Mouse (Mus musculus) thymus, postnatal 4 days (tissue): Measurements from ENCODE around the gene Capn15.

ENCODE experiments used
- DNase-seq: peaks from one replicate; pipeline ENCODE4 v3.0.0; 2021

The Capn15 gene

GRCm38 (mm10) chr17:25918037-25918750 lies 67.4 kb downstream of the Capn15 start:
- DNase-seq: no peak

DNA sequence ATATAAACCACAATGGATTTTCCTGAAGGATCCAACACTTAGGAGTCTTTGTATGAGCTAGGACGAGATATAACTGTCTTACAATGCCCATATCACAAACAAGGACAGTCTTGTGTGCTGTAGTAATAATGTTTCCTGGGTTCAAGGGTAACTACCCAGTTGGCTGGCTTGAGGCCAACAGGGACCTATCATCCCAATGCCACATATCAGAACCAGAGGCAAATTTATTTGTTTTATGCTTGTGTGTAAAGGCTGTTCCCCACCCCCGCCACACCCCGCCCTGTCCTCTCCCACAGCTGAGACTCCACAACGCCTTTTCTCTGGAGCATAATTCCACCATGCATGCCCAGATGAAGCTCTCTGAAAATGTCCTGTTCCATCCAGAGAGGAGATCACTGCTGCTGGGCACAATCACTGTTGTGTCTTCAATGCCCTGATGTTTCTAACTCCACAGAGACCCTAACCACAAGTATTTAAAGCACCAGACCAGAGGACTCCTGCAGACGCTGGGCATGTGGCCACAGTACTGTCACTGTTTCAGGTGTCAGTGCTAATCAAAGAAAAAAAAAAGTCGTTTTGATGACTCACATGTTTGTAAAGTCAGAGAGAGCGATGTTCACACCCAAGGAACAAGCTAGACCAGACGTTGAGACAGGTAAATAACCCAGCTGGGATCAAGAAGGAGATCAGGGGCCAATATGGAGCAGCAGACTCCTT lies 68.5 kb downstream of the Capn15 start:
- DNase-seq: no peak

DNA sequence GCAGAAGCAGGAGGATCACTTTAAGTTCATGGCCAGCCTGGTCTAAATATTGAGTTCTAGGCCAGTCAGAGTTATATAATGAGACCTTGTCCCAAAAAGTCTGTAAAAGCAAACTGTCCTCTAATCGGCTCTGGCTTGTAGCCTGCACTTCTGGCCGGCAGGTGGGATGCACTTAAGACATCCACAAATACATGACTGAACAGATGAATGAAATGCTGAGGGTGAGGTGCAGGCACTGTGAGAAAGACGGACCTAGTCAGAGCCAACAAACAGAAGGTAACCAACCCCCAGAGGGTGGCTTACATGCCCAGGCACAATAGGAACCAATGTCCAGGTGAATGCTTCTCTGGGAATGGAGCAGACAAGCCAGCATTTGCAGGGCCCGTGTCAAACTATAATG lies 71.3 kb downstream of the Capn15 start:
- DNase-seq: no peak

DNA sequence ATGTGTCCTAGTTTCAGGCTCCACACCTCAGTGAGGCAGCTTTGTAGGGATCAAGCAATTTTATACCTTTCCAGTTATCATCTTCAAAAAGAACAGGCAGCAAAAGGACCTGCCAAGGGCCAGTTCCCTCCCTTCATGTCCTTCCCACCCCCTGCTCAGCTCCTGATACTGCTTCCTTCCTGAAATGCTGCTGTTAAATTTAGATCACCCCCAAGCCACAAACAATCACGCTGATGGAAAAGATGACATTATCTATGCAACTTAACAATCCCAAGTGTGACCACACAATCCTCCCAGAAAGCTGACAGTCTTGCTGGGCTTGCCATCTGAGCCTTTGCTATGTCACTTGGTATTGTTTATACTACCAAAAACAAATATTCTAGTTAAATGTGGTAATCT lies 71.7 kb downstream of the Capn15 start:
- no peak for DNase-seq

DNA sequence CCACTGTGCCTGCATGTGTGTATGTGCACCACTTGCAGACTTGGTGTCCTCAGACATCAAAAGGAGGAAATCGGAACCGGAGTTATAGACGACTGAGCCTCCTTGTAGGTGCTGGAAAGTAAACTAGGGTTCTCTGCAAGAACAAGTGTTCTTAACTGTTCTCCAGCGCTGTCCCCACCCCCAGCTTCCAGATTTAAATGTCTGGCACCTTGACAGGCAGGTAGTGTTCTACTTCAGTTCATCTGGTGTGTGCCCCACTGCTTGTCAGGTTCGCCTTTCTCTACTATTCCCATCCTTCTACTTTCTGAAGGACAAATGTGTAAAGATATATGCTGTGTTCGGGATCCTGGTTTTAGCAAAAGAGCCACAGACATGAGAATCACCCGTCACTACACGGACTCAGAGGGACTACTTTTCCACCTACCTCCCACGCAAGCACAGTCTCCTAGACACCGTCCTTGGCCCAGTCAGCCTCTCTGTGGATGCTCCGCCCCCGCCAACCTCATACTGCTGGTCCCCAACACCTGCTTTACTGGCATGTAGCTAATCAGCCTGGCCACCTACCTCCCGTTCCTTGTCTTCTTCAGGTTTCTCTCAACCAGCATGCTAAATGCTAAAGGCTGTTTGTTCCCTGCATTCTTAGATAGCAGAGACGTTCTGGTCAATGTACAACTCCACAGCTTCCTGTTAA lies 72.3 kb downstream of the Capn15 start:
- DNase-seq: no peak

GRCm38 (mm10) chr17:25911816-25912215 lies 73.8 kb downstream of the Capn15 start:
- DNase-seq: no peak
